In genomic region chr7:66949006-66949405, GRCm38 (mm10) we compare ENCODE assay signal across 17 mouse cellular contexts.
"Had no signal": no experiment of that assay in that cellular context is flagged by ENCODE, and none has a peak within 500 bp of the region (broad histone marks: within the 10 kb centered on the region; RNA-seq: fewer than 3 reads in every experiment).

No protein-coding gene starts in this region.

- H3K9ac ChIP-seq: neural tube, embryonic 12.5 days; neural tube, embryonic 13.5 days; neural tube, embryonic 15.5 days; stomach, embryonic 15.5 days had no signal

- H3K27me3 ChIP-seq: neural tube, embryonic 12.5 days; neural tube, embryonic 13.5 days; neural tube, embryonic 15.5 days; stomach, embryonic 15.5 days had no signal

- H3K36me3 ChIP-seq: neural tube, embryonic 12.5 days; neural tube, embryonic 13.5 days; neural tube, embryonic 15.5 days; stomach, embryonic 15.5 days had no signal

- H3K4me1 ChIP-seq: neural tube, embryonic 12.5 days; neural tube, embryonic 13.5 days; neural tube, embryonic 15.5 days had no signal

- DNase-seq: retina, postnatal 1 day; right cerebral cortex, adult 18-20 months; right cerebral cortex, postnatal 14 days; right cerebral cortex, postnatal 25 days; right cerebral cortex, postnatal 4 days; spleen, adult 18-20 months; thymus, adult 18-20 months; thymus, adult 2 months; thymus, postnatal 14 days; thymus, postnatal 25 days; thymus, postnatal 36 days; thymus, postnatal 4 days had no signal

- H3K27ac ChIP-seq: neural tube, embryonic 12.5 days; neural tube, embryonic 13.5 days; neural tube, embryonic 15.5 days; stomach, embryonic 15.5 days; stomach, postnatal 0 days had no signal

- H3K9me3 ChIP-seq: neural tube, embryonic 12.5 days; neural tube, embryonic 13.5 days; neural tube, embryonic 15.5 days; stomach, embryonic 15.5 days had no signal

- H3K4me2 ChIP-seq: neural tube, embryonic 12.5 days; neural tube, embryonic 13.5 days; neural tube, embryonic 15.5 days; stomach, embryonic 15.5 days had no signal

- H3K4me3 ChIP-seq: neural tube, embryonic 12.5 days; neural tube, embryonic 13.5 days; neural tube, embryonic 15.5 days; stomach, embryonic 15.5 days had no signal
